Mouse (Mus musculus): ENCODE results near the gene Asic2.
A peak's percentile ranks its signal among the peaks of the same experiment; 100 is the strongest.
"Not testable (repeated sequence)": the region's sequence is repeated elsewhere in the genome, so short reads cannot be mapped to it uniquely, and the experiment has no call there.

The Asic2 gene

DNA sequence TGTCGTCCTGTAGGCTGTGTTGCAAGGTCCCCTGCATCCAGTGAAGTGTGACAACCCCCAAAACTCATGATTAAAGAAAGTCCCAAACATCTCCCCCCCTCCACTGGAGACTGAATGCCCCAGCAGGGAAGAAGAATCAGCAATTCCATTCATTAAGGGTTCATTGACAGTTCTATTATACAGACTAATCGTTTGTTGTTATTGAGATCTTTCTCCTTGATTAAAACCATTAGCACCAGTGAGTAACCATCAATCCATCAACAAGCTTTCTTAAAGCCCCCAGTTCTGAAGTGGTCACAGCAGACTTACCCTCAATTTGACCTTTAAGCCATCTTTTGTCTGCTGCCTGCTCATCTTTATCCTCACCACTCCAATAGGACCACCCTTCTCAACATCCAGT lies 688.2 kb downstream of the Asic2 start:
- DNase-seq: no peak

DNA sequence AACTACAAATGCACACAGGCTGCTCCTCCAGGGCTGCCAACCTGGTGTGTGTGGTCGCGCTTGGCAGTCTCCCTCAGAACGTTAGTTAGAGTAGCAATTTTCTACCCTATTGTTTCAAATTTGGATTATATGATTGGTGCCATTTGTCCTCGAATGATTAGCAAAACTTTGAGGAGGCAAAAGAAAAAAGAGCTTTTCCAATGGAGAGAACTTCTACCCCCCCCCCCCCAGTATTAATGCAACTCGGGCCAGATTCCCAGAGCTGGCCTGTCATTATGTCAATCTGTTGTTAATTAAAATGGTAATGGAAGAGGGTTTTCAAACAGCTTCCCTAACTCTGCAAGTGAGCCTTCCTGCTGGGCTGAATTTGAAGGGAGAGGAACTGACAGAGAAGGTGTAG lies 690.9 kb downstream of the Asic2 start:
- no peak for DNase-seq

DNA sequence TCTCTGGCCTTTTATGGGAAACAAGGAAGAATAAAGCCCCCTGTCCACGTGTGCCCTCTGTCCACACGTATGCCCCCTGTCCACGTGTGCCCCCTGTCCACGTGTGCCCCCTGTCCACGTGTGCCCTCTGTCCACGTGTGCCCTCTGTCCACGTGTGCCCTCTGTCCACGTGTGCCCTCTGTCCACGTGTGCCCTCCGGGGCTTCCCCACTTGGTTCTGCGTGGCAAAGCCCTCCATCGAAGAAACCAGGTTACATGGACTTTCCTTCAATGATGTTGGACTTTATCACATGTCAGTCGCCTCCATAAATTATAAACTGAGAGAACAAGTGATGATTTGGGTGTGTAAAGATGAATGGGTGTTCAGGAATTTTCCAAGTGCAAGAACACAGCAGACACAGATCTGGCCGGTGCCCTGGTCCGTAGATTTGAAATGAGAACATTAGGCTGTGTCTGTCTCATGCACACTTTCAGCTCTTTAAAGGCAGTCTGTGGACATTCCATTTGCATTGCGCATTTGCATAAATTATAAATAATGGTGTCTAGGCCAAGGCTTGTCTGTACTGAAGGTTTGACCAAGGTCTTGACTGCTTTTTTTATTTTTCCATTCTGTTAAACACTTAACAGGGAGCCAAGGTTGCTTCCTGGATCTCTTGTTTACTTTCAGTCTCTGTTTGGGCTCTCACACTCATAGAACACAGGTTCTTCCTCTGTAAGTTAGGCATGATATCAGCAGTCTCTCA lies 695.4 kb downstream of the Asic2 start:
- DNase-seq: no peak

DNA sequence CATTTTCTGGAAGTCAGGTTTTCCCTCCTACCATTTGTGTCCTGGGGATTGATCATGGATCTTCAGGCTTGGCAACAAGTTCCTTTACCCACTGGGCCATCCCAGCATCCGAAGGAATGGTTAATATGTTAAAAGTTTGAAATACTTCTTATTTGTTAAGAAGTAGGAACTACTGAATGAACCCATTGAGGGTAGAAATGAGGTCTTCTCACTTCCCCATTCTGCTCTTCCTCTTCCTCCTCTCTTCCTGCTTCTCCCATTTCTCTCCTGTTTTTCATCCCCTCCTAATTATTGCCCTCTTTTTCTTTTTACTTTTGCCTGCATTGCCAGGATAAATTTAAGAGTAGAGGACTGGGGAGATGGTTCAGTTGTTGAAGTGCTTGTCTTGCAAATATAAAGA lies 696.8 kb downstream of the Asic2 start:
- no peak for DNase-seq

DNA sequence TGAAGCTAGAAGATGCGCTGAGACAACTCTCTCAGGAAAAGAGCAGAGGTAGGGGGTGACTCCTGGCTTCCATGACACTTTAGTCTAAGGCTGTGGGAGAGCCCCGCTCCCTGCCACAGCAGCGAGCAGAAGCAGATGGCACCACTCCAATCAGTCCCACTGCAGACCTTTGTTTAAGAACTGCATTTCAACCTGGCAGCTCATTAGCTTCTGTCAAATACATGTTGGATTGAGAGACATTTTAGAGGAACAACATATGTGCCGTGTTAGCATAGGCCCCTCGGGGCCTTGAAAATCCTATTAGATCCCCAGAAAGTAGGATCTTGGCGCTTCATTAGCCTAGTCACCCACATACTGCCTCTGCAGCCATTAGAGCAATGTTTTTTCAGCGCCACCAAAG lies 697.7 kb downstream of the Asic2 start:
- DNase-seq: peak; percentile 56

DNA sequence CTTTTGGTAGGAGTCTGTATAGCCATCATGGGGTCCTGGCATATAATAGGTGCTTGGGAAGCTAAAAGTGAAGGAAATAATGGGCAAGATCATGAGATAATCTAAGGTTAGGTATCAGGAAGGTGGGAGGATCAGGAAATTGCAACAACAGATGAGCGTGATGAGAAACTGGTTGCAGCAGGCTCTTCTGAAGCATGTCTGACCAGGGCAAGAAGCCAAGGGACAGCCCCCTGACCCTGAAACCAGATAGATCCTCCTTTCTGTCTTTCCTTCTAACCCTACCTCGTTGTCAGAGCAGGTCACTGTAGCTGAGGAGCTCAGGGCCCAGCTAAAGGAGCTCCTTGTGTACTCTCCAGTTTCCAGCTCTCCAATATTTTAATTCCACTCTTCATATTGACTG lies 704.5 kb downstream of the Asic2 start:
- DNase-seq: no peak

DNA sequence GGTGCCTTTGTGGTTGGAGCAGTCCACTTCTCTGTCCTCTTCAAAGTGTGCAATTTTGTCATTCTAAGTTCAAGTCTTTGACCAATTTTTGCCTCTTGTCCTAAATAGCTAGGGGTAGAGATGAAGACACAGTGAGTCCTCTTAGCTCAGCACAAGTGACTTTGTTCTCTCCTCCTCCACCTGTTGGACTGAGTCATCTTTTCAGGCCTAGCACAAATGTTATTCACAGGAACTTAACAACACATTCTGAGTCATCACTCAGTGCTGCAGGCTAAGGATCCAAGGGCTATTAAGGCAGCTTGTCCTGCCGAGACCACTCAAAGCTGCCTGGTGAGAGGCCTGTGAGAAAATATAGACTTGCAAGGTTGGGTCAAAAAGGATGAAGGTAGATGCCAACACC lies 705.1 kb downstream of the Asic2 start:
- no peak for DNase-seq

DNA sequence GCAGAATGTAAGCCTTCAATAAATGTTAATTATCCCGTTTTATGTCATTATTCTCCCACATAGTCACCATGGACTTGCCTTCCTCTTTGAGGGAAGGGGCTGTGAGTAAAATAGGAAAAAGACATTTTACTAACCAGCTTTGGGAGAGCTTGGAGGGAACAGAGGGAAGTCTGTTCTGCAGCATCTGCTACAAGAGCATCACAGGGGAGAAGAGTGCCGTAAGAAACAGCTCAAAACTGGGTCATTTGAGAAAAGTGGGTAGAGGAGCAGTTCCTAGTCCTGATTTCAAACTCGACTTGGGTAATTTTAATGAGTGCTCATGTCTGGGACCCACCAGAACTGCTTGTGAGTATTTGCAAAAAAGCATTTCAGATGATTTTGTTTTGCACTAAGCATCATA lies 707.0 kb downstream of the Asic2 start:
- no peak for DNase-seq

DNA sequence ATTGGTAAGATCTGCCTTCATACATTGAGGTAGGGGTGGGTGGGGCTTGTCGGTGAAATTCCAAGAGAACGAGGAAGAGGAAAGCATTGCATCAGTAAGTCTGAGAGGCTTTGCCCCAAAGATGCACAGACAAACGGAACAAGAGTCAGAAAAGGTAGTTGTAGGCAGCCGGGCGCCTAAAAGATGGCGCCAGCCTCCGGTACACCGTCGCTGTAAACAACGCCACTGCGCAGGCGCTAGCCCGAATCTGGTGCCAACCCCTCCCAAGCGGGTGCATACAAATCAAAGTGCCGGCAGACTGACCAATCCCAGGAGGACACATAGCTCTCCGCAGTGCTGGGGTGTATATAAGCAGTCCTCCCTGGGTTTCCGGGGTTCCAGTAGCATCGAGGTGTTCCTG lies 727.1 kb downstream of the Asic2 start:
- not testable (repeated sequence) for DNase-seq

DNA sequence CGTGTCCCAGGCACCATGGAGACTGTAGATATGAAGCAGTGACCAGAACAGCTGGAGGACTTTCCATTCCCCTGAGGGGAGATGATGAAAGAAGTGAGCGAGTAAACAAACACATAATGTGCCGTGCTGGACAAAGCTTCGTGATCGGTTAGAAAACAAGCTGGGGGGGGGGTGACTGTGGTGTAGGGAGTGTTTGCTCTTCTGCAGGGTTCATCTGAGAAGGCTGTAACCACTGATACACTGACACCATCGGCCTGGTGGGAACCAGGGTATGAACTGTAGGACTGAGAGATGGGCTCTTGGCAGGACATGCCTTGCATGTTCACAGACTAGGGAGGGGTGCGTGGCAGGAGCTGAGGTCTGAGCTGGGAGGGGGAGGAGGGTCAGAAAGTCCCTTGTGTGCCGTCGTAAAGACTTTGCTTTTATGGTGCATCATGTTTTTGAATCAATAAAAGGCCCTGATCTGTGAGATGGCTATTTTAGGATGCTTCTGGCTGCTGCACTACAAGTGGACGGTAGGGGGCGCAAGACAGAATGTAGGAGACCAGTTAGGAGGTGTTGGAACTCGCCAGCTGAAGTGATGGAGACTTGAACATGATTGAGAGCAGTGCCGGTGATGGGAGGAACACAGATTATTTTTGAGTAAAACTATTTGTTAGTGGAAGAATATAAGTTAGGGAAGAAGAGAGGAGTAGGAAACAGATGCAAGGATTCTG lies 728.1 kb downstream of the Asic2 start:
- DNase-seq: peak; percentile 44

DNA sequence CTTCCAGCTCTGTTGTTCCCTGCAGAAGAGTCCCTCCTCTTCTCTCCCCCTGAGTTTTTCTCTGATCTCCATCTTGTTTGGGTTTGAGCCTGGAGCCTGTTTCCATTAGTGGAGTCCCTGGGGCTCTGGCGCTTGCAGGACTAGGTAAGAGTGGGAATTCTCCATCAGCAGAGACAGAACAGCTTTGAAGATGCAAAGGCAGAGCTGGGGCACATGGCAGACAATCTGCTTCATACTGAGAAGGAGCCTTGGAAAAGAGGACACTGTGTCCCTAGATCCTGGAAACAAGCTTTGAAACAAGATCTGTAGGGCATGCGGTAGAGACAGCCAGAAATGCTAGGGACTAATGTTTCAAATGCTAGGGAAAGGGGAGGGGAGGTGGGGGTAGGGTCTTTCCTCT lies 729.2 kb downstream of the Asic2 start:
- DNase-seq: no peak

DNA sequence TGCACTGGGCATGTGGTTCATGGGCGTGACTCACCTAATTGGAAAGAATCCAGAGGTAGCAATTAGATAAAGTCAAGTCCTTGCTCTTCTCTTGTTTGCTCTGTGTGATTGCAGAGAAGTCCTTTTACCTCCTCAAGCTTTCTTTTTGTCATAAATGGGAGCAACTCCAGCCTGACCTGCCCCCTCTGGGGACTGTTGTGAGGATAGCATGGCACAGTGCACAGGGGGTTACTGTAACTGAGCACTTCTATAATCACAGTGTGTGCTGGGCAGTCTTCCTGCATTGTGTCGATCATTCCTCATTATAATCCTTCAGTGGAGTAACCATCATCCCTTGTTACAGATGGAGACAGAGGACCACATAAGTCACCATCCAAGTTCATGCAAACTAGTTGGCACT lies 732.2 kb downstream of the Asic2 start:
- DNase-seq: no peak

DNA sequence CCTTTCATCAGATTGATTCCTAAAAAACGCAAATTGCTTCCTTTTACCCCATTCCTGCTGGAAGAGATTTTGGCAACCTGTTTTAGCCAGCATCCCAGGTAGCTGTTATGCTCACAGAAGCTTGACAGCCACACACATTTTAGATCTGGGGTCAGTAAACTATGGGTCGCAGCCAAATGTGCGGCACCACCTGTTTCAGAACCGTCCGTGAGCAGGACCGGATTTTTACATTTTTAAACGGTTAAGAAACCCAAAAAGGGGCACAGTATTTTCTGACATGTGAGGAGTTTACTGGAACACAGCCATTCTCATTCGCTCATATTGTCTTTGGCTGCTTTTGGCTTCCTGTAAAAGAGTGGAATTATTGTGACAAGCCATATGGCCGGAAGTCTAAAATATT lies 744.9 kb downstream of the Asic2 start:
- DNase-seq: no peak

DNA sequence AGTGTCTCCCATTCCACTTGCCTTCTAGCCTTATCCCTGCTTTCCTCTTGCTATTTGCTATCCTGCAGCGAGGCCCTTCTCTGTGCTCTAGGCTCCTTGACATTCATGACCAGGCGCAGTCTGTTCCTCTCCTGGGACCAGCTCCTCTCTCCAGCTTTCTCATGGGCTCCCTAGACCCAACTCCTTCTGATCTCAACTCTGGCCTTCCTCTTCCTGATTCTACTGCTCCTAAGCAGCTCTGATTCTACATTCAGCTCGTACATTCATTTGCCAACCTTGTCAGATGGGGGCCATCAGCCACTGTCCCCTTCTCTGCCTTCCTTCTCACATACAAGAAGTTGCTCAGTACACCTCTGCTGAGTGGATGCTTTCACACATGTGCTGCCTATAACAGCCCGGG lies 747.5 kb downstream of the Asic2 start:
- no peak for DNase-seq

DNA sequence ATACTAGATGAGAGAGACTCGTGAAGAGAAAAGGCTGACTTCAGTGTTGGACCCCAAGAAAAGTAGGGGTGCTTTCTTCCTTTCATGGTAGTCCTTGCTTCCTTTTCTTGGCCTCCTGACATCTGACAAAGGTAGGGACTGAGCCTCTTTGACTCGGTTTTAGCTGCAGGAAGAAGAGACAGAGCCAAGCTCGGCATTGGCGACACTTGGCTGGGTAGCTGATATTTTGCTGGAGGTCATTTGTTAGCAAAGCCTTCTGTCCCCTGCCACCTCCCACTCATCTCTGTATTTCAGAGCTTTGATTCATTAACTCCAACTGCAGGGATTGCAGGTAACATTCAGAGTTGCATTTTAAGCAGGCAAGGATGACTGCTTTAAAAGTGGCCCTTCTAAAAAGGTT lies 762.8 kb downstream of the Asic2 start:
- no peak for DNase-seq

DNA sequence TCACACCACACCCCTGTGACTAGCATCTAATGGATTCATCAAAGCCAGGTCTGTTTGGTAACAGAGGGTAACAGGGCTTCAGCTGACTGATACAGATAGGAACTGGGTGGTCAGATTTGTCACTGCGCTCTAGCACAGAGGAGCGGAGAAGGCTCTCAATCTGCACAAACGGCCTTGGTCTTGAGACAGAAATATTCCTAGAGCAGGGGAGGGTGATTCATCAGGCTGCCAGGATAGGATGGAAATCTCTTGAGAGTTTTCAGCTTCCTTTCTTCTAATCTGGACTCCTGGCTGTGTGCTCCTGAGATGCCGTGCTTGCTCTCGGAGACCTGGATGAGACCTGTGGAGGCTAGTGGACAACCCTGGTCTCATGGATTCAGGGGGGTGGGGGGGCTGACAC lies 765.7 kb downstream of the Asic2 start:
- no peak for DNase-seq

DNA sequence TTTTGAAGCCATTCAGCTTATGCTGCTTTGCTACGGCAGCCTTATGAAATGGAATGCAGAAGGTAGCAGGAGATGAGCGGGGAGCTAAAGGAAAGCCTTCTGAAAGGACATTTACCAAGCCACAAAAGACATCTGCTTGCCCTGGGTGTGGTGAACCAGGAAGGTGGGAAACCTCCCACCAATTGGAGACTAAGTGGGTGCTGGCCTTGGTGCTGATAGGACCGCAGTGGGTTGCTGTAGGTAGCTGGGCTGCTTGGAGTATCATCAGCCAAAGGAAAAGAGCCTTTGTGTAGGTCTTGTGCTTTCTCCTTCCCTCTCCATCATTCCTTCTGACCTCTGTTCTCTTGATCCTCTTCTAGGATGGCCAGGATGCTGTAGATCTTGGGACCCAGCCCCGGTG lies 774.4 kb downstream of the Asic2 start:
- DNase-seq: peak; percentile 21

DNA sequence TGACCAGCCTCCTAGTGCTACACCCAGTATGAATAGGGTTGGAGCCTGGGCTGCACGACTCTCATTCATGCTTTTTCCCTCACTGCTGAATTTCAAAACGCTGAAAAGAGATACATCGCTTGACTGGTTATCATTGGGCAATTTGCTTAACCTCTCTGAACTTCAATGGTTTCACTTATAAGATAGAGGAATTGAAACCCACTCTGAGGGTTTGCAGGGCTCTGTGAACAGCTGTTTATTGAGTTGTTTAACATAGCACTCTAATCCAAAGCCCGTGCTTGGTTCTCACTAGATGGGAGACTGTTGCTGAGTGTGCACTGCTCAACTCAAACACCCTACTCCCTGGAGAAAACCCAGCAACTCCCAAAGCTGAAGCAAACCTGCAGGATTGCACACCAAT lies 776.1 kb downstream of the Asic2 start:
- DNase-seq: no peak

DNA sequence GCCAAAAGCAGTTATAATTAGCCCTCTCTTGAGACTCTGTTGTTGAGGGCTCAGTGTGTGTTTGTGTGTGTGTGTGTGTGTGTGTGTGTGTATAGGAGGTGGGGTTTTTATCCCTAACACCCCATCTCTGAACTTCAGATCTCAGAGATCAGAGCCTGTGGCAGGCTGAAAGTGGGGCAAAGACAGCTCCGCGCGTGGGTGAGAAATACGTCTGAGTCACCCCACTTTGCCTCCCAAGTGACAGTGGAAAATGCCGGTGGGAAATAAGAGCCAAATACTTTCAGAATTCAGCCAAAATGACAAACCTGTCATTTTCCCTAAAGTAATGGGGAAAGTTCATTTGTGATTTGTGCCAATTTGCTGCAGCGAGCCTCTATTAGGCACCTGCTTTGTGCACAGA lies 779.2 kb downstream of the Asic2 start:
- no peak for DNase-seq

DNA sequence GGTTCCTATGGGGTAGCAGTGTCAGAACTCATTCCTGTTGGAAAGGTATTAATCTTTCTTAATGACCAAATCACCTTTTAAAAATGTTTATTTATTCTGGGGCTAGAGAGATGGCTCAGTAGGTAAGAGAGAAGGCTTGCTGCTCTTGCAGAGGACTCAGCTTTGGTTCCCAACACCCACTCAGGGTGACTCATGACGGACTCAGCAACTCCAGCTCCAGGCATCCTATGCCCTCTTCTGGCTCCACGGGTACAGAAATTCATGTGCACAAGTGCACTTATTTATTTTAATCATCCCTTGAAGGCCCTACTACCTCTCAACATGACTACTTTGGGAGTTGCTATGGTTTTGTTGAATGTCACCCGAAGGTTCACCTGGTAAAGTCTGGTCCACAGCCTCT lies 780.4 kb downstream of the Asic2 start:
- no peak for DNase-seq

DNA sequence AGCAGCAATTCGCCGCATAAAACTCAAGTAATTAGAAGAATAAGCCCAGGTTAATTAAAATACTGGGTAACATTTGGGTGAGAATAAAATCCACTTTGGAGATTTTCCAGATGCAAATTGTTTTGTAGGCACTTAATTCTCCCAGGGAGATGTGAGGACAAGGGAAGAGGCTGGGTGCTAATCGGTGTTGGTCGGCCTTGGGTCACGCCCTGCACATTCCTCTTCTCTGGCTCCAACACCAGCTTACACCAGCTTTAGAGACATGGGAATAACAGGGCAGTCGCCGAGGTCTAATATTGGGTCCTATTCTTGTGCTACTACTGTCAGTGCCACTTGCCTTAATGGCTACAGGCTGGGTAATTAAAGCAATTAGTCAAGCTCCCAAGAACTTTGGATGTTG lies 783.5 kb downstream of the Asic2 start:
- no peak for DNase-seq

DNA sequence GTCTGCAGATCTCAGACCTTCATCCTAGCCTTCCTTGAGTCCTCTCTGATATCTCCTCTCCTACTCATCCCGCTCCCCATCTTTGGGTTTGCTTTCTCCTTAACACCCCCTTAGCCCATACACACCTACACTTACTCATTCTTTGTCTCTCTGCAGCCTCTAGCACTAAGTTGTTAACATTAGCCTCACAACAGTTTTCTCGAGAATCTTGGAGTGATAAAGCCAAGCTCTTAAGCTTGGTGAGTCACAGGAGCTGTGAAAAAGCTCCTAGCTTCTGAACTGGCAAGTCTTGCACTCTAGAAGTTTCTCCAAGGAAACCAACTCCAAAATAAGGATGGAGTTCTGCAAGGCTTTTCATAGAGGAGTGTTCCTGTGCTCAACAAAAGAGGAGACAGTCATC lies 803.4 kb downstream of the Asic2 start:
- no peak for DNase-seq

DNA sequence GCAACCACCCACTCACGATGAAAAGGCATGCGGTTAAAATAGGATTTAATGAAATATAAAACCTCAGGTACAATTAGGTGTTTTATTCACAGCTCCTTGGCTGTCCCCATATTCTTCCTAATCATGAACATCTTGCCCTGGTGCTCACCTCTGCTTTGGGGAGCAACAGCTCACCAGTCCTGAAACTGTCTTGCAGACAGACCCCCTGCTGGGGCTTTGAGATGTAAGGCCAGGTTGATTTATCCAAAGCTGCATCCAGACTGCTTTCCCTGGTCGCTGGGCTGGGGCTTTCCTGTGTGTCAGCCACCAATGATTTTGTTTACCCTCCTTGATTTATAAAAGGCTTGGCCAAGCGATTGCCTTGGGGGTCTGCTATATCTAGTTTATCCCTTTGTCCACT lies 805.2 kb downstream of the Asic2 start:
- DNase-seq: no peak

DNA sequence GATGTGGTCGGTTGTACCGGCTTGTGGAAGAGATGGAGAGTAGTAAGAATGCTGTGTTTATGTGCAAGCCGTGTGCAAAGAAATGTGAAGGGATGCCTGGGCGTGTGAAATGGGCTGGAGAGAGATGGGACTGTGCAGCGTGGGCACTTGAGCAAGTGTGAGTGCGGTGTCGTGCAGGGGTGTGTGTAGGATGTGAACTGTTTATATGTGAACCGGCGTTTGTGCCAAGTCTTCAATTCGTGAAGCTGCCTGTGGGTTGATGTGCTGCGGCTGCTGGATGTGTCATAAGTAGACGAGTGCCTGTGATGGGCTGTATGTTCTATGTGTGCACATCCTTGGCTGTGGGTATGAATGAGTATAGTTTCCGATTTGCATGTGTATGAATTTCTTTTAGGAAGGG lies 814.4 kb downstream of the Asic2 start:
- no peak for DNase-seq

Data from retina, postnatal 1 day (tissue).